Mouse (Mus musculus) splenic B cell, adult 2 months (primary cell): ENCODE results near the gene Dync1i2.

Source experiments
- DNase-seq: peaks from one replicate; pipeline ENCODE4 v3.0.0-alpha.2; 2011; ENCODE audit warnings: low read depth, low spot score
- H3K27me3 ChIP-seq: 2 replicates; pipeline ENCODE4 v1.6.1; 2012; ENCODE audit warnings: mild to moderate bottlenecking, low read length, moderate library complexity, mixed read lengths; ENCODE audit not compliant: control insufficient read depth, poor library complexity, insufficient read depth, severe bottlenecking
- H3K36me3 ChIP-seq: 2 replicates; pipeline ENCODE4 v1.6.1; 2012; ENCODE audit warnings: mild to moderate bottlenecking, low read length, moderate library complexity, mixed read lengths; ENCODE audit not compliant: control insufficient read depth, poor library complexity, insufficient read depth, severe bottlenecking

Dync1i2 gene

GRCm38 (mm10) chr2:71235420-71235819, 23.9 kb downstream of the Dync1i2 start:
- DNase-seq = no peak

GRCm38 (mm10) chr2:71236009-71236408, 24.5 kb downstream of the Dync1i2 start:
- no peak for DNase-seq
- peaks cover 2% of the 10 kb centered on the region; the same call in 1 of the 2 replicates for H3K36me3 ChIP-seq

More at GRCm38 (mm10) chr2:71235420-71235819, 23.9 kb downstream of the Dync1i2 start:
- H3K27me3 ChIP-seq = no peaks in the 10 kb centered on the region
- H3K36me3 ChIP-seq = peaks cover 2% of the 10 kb centered on the region; the same call in 1 of the 2 replicates

GRCm38 (mm10) chr2:71241505-71241904, 30.0 kb downstream of the Dync1i2 start:
- no peaks in the 10 kb centered on the region for H3K27me3 ChIP-seq
- H3K36me3 ChIP-seq = peaks cover 2% of the 10 kb centered on the region; the same call in 1 of the 2 replicates
- no peak for DNase-seq

More at GRCm38 (mm10) chr2:71236009-71236408, 24.5 kb downstream of the Dync1i2 start:
- H3K27me3 ChIP-seq = no peaks in the 10 kb centered on the region

- Histone ChIP-seq H3K36me3 (peaks cover 2% of the 10 kb centered on the region; the same call in 1 of the 2 replicates), H3K27me3 (no peaks in the 10 kb centered on the region)
- no peak for DNase-seq
Observed at GRCm38 (mm10) chr2:71242180-71242579, 30.7 kb downstream of the Dync1i2 start.

GRCm38 (mm10) chr2:71243058-71243672, 31.7 kb downstream of the Dync1i2 start:
- Histone ChIP-seq H3K27me3 (no peaks in the 10 kb centered on the region), H3K36me3 (no peaks in the 10 kb centered on the region; the same call in 1 of the 2 replicates)
- DNase-seq = no peak

- no peak for DNase-seq
- no peaks in the 10 kb centered on the region for H3K27me3 ChIP-seq
- no peaks in the 10 kb centered on the region; the same call in 1 of the 2 replicates for H3K36me3 ChIP-seq
Observed at GRCm38 (mm10) chr2:71244807-71245206, 33.3 kb downstream of the Dync1i2 start.

- Histone ChIP-seq H3K36me3 (no peaks in the 10 kb centered on the region; the same call in 1 of the 2 replicates), H3K27me3 (no peaks in the 10 kb centered on the region)
- DNase-seq = no peak
Observed at GRCm38 (mm10) chr2:71245416-71245815, 33.9 kb downstream of the Dync1i2 start.

- H3K36me3 ChIP-seq = peaks cover 3% of the 10 kb centered on the region
- H3K27me3 ChIP-seq = no peaks in the 10 kb centered on the region
- no peak for DNase-seq
Observed at GRCm38 (mm10) chr2:71246096-71246495, 34.6 kb downstream of the Dync1i2 start.

- no peak for DNase-seq
- peaks cover 6% of the 10 kb centered on the region for H3K36me3 ChIP-seq
- H3K27me3 ChIP-seq = no peaks in the 10 kb centered on the region
Observed at GRCm38 (mm10) chr2:71248071-71248470, 36.6 kb downstream of the Dync1i2 start.

GRCm38 (mm10) chr2:71250841-71251240, 39.3 kb downstream of the Dync1i2 start:
- DNase-seq = peak; percentile 19
- H3K27me3 ChIP-seq = no peaks in the 10 kb centered on the region; the same call in 1 of the 2 replicates
- H3K36me3 ChIP-seq = peaks cover 6% of the 10 kb centered on the region

GRCm38 (mm10) chr2:71254836-71255235, 43.3 kb downstream of the Dync1i2 start:
- H3K36me3 ChIP-seq = peaks cover 13% of the 10 kb centered on the region
- no peak for DNase-seq
- H3K27me3 ChIP-seq = no peaks in the 10 kb centered on the region; the same call in 1 of the 2 replicates

GRCm38 (mm10) chr2:71256581-71256980, 45.1 kb downstream of the Dync1i2 start:
- Histone ChIP-seq H3K27me3 (no peaks in the 10 kb centered on the region; the same call in 1 of the 2 replicates), H3K36me3 (peaks cover 12% of the 10 kb centered on the region)
- no peak for DNase-seq

- DNase-seq = no peak
- 0 out of 2 replicates have a peak, but pooled peaks cover 9% of the 10 kb centered on the region for H3K36me3 ChIP-seq
- H3K27me3 ChIP-seq = no peaks in the 10 kb centered on the region
Observed at GRCm38 (mm10) chr2:71264585-71264984, 53.1 kb downstream of the Dync1i2 start.

- H3K27me3 ChIP-seq = no peaks in the 10 kb centered on the region
- no peak for DNase-seq
Observed at GRCm38 (mm10) chr2:71268691-71269090, 57.2 kb downstream of the Dync1i2 start.

GRCm38 (mm10) chr2:71269332-71269731, 57.8 kb downstream of the Dync1i2 start:
- Histone ChIP-seq H3K36me3 (0 out of 2 replicates have a peak, but pooled peaks cover 4% of the 10 kb centered on the region), H3K27me3 (no peaks in the 10 kb centered on the region)
- no peak for DNase-seq

More at GRCm38 (mm10) chr2:71268691-71269090, 57.2 kb downstream of the Dync1i2 start:
- 0 out of 2 replicates have a peak, but pooled peaks cover 4% of the 10 kb centered on the region for H3K36me3 ChIP-seq
